Mouse (Mus musculus) testis, adult 2 months (tissue): ENCODE measurements at regions not wholly inside any gene's neighbourhood (a gene's known extent, or its start where the extent isn't known, plus 50 kb on each side); places are given as distances from the start of the nearest gene placed in this dataset.

ENCODE experiments used
- CTCF ChIP-seq: fragments of 200-500 bp; IDR thresholded peaks from 2 replicates; pipeline ENCODE4 v1.5.1; 2012; ENCODE audit warnings: low read depth, mild to moderate bottlenecking, inconsistent platforms, low read length, moderate library complexity; ENCODE audit not compliant: control insufficient read depth, insufficient read depth, insufficient replicate concordance
- POLR2A ChIP-seq: fragments of 200-500 bp; IDR thresholded peaks from 2 replicates; pipeline ENCODE4 v1.6.1; 2012; ENCODE audit warnings: low read depth, mild to moderate bottlenecking, inconsistent platforms, low read length, moderate library complexity; ENCODE audit not compliant: control insufficient read depth

DNA sequence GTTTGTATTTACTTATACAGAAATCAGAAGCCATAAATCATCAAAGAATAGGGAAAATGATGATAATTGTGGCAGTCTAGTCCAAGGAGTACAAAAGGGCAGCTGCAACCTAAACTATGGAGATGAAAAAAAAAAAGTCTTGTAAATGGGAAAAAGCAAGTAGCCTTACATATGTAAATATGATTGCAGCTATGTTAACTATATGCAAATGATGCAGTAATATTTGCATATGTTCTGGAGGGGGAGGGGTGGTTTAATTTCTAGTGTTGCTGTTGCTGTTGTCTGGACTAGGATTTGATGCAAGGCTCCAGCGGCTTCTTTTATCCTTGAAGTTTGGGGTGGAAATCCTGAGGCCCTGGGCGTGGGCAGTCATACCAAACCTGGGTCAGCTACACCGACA lies 163.0 kb downstream of the Ankrd50 start:
- TF ChIP-seq POLR2A (no peak), CTCF (no peak)
